In the genomic region with DNA sequence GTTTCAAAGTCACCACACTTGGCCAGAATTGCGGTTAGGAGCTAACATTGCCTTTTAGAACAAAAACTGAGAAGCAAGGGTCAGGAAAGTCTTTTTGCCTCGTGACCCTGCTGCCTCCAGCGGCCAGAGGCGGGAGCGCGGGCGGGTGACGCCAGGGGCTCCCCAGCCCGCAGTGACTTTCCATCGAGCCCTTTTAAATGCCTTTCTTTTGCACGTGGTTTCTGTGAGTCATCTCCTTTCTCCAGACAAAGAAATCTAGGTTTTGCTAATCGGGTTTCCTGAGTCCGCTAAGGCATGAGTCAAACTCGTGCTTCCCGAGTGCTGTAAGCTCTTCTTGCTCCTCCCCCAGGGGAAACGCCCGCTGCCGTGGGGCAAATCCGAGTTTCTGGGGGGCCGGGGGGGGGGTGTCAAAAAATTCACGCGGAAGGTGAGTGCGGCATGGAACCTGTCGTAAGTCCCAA, we compare ENCODE assay signal across 7 mouse cellular contexts. TPM values are rescaled to one million over a fixed set of nuclear protein-coding genes. Genes with fewer than 3 reads are reported as not detected.
DNase-seq lines count a peak whose midpoint lies in the region; ATAC-seq and TF ChIP-seq lines count a peak whose summit lies in the region.

No protein-coding gene starts in this region.

- H3K4me2 ChIP-seq in limb, embryonic 14.5 days (replicated peaks; ENCODE audit: low read depth, low read length, severe bottlenecking): peak overlapping the region; percentile 70
- peak overlapping the region; percentile 79 for H3K4me2 ChIP-seq in midbrain, embryonic 16.5 days (ENCODE audit: low read length)

- TF ChIP-seq POLR2A in limb, embryonic 14.5 days (IDR thresholded peaks at IDR 0.05; ENCODE audit: borderline replicate concordance, extremely low read depth, insufficient read depth, insufficient read length): 0 out of 2 replicates have a peak, but pooled peaks have one; percentile 14
- no peak for TF ChIP-seq POLR2A in spleen, adult 2 months (IDR thresholded peaks at IDR 0.05; ENCODE audit: low read depth, low read length)

- DNase-seq in adrenal gland, postnatal 10 days: peak; percentile 91
- DNase-seq in embryo, embryonic 9.5 days (ENCODE audit: extremely low spot score): peak; percentile 88
- DNase-seq in kidney, adult 11 months: peak; percentile 77
- DNase-seq in limb, embryonic 14.5 days (ENCODE audit: low spot score): peak; percentile 81
- DNase-seq in spleen, adult 2 months (ENCODE audit: low read depth in 1 of 2, low spot score in 2 of 2): peak; percentile 56 to 78

- peak overlapping the region; percentile 49 for H3K9ac ChIP-seq in limb, embryonic 14.5 days (ENCODE audit: low read depth, low read length, severe bottlenecking)
- peak overlapping the region; percentile 68 for H3K9ac ChIP-seq in midbrain, embryonic 16.5 days (ENCODE audit: low read depth, low read length)

- peak; percentile 89 for ATAC-seq in granulocyte monocyte progenitor cell, adult 5-6 weeks (replicated peaks; ENCODE audit: poor library complexity, severe bottlenecking)
- peak; percentile 84 for ATAC-seq in limb, embryonic 14.5 days (ENCODE audit: low FRiP score, low read depth)
- peak; percentile 82 for ATAC-seq in midbrain, embryonic 16.5 days

- WGBS in limb, embryonic 14.5 days: 2% methylated on average over 24 of the region's 24 CpGs
- under 1% methylated on average over 24 of the region's 24 CpGs for WGBS in midbrain, embryonic 16.5 days
- under 1% methylated on average over 24 of the region's 24 CpGs for whole genome bisulfite sequencing in spleen, adult 2 months

- H3K27ac ChIP-seq in limb, embryonic 14.5 days (replicated peaks; ENCODE audit: low read depth, low read length): peak overlapping the region; percentile 62
- H3K27ac ChIP-seq in midbrain, embryonic 16.5 days (ENCODE audit: low read length): peak overlapping the region; percentile 89
- no peak overlapping the region for H3K27ac ChIP-seq in spleen, adult 2 months (ENCODE audit: insufficient read depth, low read length)

- peak; percentile 79 for TF ChIP-seq CTCF in spleen, adult 2 months (IDR thresholded peaks at IDR 0.05; ENCODE audit: extremely low read depth, insufficient read depth, insufficient read length, insufficient replicate concordance)

- no peaks in the 10 kb centered on the region for H3K27me3 ChIP-seq in limb, embryonic 14.5 days (ENCODE audit: control insufficient read depth, insufficient read depth, low read length)
- no peaks in the 10 kb centered on the region for H3K27me3 ChIP-seq in midbrain, embryonic 16.5 days (ENCODE audit: control insufficient read depth, insufficient read depth, low read depth, low read length)
- no peaks in the 10 kb centered on the region for H3K27me3 ChIP-seq in spleen, adult 2 months (ENCODE audit: control insufficient read depth, insufficient read depth, low read length)

- no peaks in the 10 kb centered on the region for H3K36me3 ChIP-seq in limb, embryonic 14.5 days (ENCODE audit: control insufficient read depth, insufficient read depth, low read length)
- no peaks in the 10 kb centered on the region for H3K36me3 ChIP-seq in midbrain, embryonic 16.5 days (ENCODE audit: control insufficient read depth, insufficient read depth, low read length)
- no peaks in the 10 kb centered on the region for H3K36me3 ChIP-seq in spleen, adult 2 months (ENCODE audit: control insufficient read depth, insufficient read depth, low read length)

- no peaks in the 10 kb centered on the region; the same call in 1 of the 2 replicates for H3K4me1 ChIP-seq in limb, embryonic 14.5 days (ENCODE audit: control insufficient read depth, insufficient read depth, low read length)
- H3K4me1 ChIP-seq in midbrain, embryonic 16.5 days (ENCODE audit: control insufficient read depth, insufficient read depth, low read length): peaks cover 5% of the 10 kb centered on the region; the same call in 1 of the 2 replicates
- no peaks in the 10 kb centered on the region for H3K4me1 ChIP-seq in spleen, adult 2 months (ENCODE audit: control insufficient read depth, insufficient read depth, insufficient read length)

- H3K4me3 ChIP-seq in limb, embryonic 14.5 days (replicated peaks; ENCODE audit: low read length): peak overlapping the region; percentile 41
- H3K4me3 ChIP-seq in midbrain, embryonic 16.5 days (ENCODE audit: low read depth, low read length): peak overlapping the region; percentile 47
- peak overlapping the region; percentile 55 for H3K4me3 ChIP-seq in spleen, adult 2 months (ENCODE audit: extremely low read depth, insufficient read depth, insufficient read length)

- H3K9me3 ChIP-seq in limb, embryonic 14.5 days (ENCODE audit: control insufficient read depth, low read length): no peaks in the 10 kb centered on the region
- no peaks in the 10 kb centered on the region for H3K9me3 ChIP-seq in midbrain, embryonic 16.5 days (replicated peaks; ENCODE audit: control insufficient read depth, low read length, poor library complexity, severe bottlenecking)

RNA-seq across cellular contexts. Expression of a gene that starts 38.4 kb away (rescaled TPM):
- total RNA-seq in adrenal gland, postnatal 10 days (2021): 1,000 to 10,000 TPM; 6,172 to 6,732 TPM
- total RNA-seq in granulocyte monocyte progenitor cell, adult 5-6 weeks (2014; fragmentation: Nextera tagmentation): 11,615 and 12,636 TPM in 2 replicates
- total RNA-seq in granulocyte monocyte progenitor cell, adult 5-6 weeks (2017): 9,337 and 10,965 TPM in 2 replicates
- 7,521 and 9,083 TPM in 2 replicates for polyA plus RNA-seq in limb, embryonic 14.5 days (2012; rRNA removed)
- polyA plus RNA-seq in limb, embryonic 14.5 days (2014; fragmentation: Nextera tagmentation; extraction: Ambion mirVana): 6,070 and 6,314 TPM in 2 replicates
- polyA plus RNA-seq in midbrain, embryonic 16.5 days (2015; fragmentation: Nextera tagmentation; extraction: Ambion mirVana): 2,998 and 3,109 TPM in 2 replicates
- 2,639 and 2,890 TPM in 2 replicates for polyA plus RNA-seq in spleen, adult 2 months (2012; rRNA removed)
